Mouse (Mus musculus): ENCODE results near the gene Rbbp8nl. TPM values are rescaled to one million over a fixed set of nuclear protein-coding genes. Genes with fewer than 3 reads are reported as not detected.
A peak's percentile ranks its signal among the peaks of the same experiment; 100 is the strongest.

Rbbp8nl gene
- polyA plus RNA-seq, 1 experiment = not detected

DNA sequence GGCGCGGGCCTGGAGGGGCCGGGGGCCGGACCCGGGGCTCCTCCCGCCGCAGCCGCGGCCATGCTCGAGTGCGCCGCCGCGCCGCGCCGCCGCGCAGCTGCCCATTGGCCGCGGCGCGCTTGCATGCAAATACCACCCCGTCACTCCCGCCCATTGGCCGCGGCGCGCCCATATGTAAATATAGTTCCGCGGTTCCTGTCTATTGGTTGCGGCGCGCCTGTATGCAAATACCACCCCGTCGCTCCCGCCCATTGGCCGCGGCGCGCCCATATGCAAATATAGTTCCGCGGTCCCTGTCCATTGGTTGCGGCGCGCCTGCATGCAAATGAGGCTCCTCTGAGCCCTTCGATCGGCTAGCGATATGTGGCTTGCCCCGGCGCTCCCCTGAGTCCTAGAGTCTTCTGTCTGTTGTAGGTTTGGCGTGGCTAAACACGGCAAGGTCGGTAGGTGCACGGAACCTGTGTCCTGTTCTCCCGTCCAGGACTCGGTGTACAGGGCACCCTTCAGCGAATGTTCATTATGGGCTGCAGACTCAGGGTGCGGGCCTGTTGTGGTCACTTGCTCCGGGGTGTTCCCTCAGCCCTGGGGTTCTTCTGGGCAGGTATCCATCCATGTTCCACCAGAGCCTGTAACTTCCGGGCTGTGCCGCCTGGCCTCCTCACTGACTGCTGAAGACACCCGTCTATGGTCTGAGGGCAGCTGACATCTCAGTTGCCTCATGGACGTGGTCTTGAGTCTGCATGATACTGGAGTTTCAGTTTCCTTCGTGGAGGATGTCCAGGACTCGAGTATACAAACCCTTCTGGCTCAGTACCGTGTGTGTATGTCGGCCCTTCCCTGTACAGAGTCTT is 16.1 kb downstream of the Rbbp8nl start, which contains the start of gene Cables2:
Gene Cables2 (minus strand): TSS at position 103 of the 851 bp plus-strand sequence.
- H3K27ac ChIP-seq (ENCODE audit: control insufficient read depth, insufficient read depth, low read depth, low read length) = peak within 1 kb of the TSS; percentile 73
- no peaks in the 10 kb centered on the region for H3K36me3 ChIP-seq (ENCODE audit: control insufficient read depth, insufficient read depth, low read length)
- H3K4me3 ChIP-seq (ENCODE audit: control insufficient read depth, low read depth, low read length) = peak within 1 kb of the TSS; percentile 85
- peaks cover 9% of the 10 kb centered on the region for H3K4me1 ChIP-seq (ENCODE audit: control insufficient read depth, insufficient read depth, low read length)
- TF ChIP-seq POLR2A (IDR thresholded peaks at IDR 0.05; ENCODE audit: control insufficient read depth, low read depth, low read length) (peak; percentile 27; the same call in 1 of the 2 replicates), CTCF (IDR thresholded peaks at IDR 0.05; ENCODE audit: control insufficient read depth, insufficient read depth, insufficient replicate concordance, low read depth, low read length) (no peak)
- H3K27me3 ChIP-seq (ENCODE audit: control insufficient read depth, insufficient read depth, low read length) = no peaks in the 10 kb centered on the region

DNA sequence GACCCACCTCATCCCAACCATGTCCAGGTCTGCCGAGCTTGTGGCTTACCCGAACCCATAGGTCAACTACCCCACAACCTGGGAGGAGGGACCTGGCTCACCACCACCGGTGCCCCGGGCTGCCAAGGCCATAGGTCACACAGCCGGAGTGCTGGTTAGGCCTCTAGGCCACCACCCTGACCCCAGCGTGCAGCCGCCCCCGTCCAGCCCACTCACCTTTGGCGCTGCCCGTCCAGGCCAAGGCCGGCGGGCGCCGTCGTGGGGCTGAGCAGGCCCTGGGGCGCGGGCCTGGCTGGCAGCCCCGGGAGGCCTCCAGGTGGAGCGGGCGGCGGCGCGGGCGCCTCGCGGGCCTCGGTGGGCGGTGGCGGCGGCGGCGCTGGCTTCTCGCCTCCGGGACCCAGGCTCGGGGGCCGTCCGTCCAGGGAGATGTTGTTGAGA is 16.8 kb downstream of the Rbbp8nl start:
- TF ChIP-seq POLR2A (IDR thresholded peaks at IDR 0.05; ENCODE audit: control insufficient read depth, low read depth, low read length) = no peak
- no peak for TF ChIP-seq CTCF (IDR thresholded peaks at IDR 0.05; ENCODE audit: control insufficient read depth, insufficient read depth, insufficient replicate concordance, low read depth, low read length)
- H3K4me3 ChIP-seq (ENCODE audit: control insufficient read depth, low read depth, low read length) = peak overlapping the region; percentile 85
- H3K27me3 ChIP-seq (ENCODE audit: control insufficient read depth, insufficient read depth, low read length) = no peaks in the 10 kb centered on the region
- peaks cover 9% of the 10 kb centered on the region for H3K4me1 ChIP-seq (ENCODE audit: control insufficient read depth, insufficient read depth, low read length)
- peak overlapping the region; percentile 73 for H3K27ac ChIP-seq (ENCODE audit: control insufficient read depth, insufficient read depth, low read depth, low read length)
- no peaks in the 10 kb centered on the region for H3K36me3 ChIP-seq (ENCODE audit: control insufficient read depth, insufficient read depth, low read length)

DNA sequence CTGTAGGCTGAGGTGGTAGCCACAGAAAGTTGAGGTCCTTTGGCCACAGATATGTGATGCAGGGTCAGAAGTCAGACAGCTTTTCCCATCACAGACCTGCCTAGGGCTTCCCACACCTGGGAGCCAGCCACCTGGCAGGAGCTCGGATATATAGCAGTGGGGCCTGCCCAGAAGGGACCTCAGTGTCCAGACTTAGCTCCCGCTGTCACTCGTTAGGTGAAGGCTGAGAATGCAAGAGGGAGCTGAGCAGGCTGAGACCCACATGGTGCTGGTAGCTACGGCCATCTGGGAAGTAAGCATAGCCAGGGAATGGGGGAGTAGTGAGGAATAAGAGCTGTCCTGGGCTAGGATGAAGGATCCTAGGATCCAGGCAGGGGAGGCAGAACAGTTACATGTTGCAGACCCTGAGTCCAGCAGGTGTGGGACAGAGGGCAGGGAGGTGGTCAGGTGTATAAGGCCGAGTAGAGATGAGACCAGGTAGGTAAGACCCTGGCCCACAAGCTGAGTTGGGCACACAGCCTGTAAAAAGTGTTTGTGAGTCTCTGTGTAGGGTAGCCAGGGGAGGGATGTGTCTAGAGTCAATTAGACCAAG is 17.8 kb downstream of the Rbbp8nl start:
- Histone ChIP-seq H3K27me3 (ENCODE audit: control insufficient read depth, insufficient read depth, low read length) (no peaks in the 10 kb centered on the region), H3K4me3 (ENCODE audit: control insufficient read depth, low read depth, low read length) (no peak overlapping the region), H3K36me3 (ENCODE audit: control insufficient read depth, insufficient read depth, low read length) (no peaks in the 10 kb centered on the region), H3K27ac (ENCODE audit: control insufficient read depth, insufficient read depth, low read depth, low read length) (no peak overlapping the region), H3K4me1 (ENCODE audit: control insufficient read depth, insufficient read depth, low read length) (peaks cover 9% of the 10 kb centered on the region)
- TF ChIP-seq POLR2A (IDR thresholded peaks at IDR 0.05; ENCODE audit: control insufficient read depth, low read depth, low read length) = no peak
- TF ChIP-seq CTCF (IDR thresholded peaks at IDR 0.05; ENCODE audit: control insufficient read depth, insufficient read depth, insufficient replicate concordance, low read depth, low read length) = no peak

DNA sequence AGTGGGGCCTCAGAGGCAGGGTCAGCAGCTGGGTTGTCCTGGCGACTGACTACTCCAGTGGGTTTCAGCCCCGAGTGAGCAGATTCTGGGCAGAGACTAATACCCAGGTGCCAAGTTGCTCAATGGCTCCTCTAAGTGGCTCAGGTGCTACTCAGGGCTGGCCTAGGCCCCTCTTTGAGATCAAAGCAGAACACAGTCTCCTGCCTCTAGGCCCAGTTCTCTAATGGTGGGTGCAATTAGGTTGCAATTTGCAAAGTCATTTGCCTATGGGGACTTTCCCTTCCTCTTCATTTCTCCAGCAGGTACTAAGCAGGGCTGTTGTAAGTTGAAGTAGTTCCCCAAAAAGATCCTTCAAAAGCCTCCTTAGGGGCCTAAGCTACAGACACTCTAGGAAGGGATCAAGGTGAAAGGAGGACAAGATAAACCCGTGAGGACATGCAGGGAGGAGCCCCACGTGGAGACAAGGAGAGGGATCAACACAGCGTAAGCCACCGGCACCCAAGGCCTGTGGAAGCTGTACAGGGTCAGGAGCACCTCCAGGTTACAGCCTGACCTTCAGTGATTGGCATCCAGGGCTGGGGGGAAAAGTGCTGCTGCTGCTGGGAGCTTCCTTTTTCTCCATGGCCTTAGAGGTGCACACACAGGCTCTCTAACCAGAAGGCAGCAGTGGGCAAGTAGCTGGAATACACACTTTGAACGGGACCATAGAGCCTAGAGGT is 19.0 kb downstream of the Rbbp8nl start:
- Histone ChIP-seq H3K27ac (ENCODE audit: control insufficient read depth, insufficient read depth, low read depth, low read length) (no peak overlapping the region), H3K36me3 (ENCODE audit: control insufficient read depth, insufficient read depth, low read length) (no peaks in the 10 kb centered on the region), H3K4me1 (ENCODE audit: control insufficient read depth, insufficient read depth, low read length) (peaks cover 9% of the 10 kb centered on the region), H3K4me3 (ENCODE audit: control insufficient read depth, low read depth, low read length) (no peak overlapping the region), H3K27me3 (ENCODE audit: control insufficient read depth, insufficient read depth, low read length) (no peaks in the 10 kb centered on the region)
- TF ChIP-seq POLR2A (IDR thresholded peaks at IDR 0.05; ENCODE audit: control insufficient read depth, low read depth, low read length) (no peak), CTCF (IDR thresholded peaks at IDR 0.05; ENCODE audit: control insufficient read depth, insufficient read depth, insufficient replicate concordance, low read depth, low read length) (no peak)

DNA sequence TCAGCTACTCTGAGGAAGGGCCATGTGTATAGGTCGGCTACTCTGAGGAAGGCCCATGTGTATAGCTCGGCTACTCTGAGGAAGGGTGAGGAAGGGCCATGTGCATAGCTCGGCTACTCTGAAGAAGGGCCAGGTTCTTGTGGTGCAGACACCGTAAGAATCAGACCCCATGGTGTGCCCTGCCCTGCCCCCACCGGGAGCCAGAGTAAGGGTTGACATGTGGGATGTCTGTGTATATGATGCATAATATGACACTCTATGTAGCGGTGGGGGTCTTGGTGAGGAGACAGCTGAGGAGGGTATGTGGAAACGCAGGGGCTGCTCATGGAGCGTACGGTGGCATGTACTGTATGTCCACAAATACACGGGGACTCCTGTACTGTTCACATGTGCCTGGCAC is 20.4 kb downstream of the Rbbp8nl start:
- no peak overlapping the region for H3K27ac ChIP-seq (ENCODE audit: control insufficient read depth, insufficient read depth, low read depth, low read length)
- no peaks in the 10 kb centered on the region for H3K27me3 ChIP-seq (ENCODE audit: control insufficient read depth, insufficient read depth, low read length)
- H3K4me3 ChIP-seq (ENCODE audit: control insufficient read depth, low read depth, low read length) = no peak overlapping the region
- H3K4me1 ChIP-seq (ENCODE audit: control insufficient read depth, insufficient read depth, low read length) = peaks cover 9% of the 10 kb centered on the region
- no peak for TF ChIP-seq CTCF (IDR thresholded peaks at IDR 0.05; ENCODE audit: control insufficient read depth, insufficient read depth, insufficient replicate concordance, low read depth, low read length)
- TF ChIP-seq POLR2A (IDR thresholded peaks at IDR 0.05; ENCODE audit: control insufficient read depth, low read depth, low read length) = no peak
- no peaks in the 10 kb centered on the region for H3K36me3 ChIP-seq (ENCODE audit: control insufficient read depth, insufficient read depth, low read length)

GRCm38 (mm10) chr2:180267955-180268354 is 21.7 kb downstream of the Rbbp8nl start:
- Histone ChIP-seq H3K4me1 (ENCODE audit: control insufficient read depth, insufficient read depth, low read length) (peaks cover 6% of the 10 kb centered on the region), H3K36me3 (ENCODE audit: control insufficient read depth, insufficient read depth, low read length) (no peaks in the 10 kb centered on the region; the same call in 1 of the 2 replicates), H3K27ac (ENCODE audit: control insufficient read depth, insufficient read depth, low read depth, low read length) (no peak overlapping the region), H3K4me3 (ENCODE audit: control insufficient read depth, low read depth, low read length) (no peak overlapping the region), H3K27me3 (ENCODE audit: control insufficient read depth, insufficient read depth, low read length) (no peaks in the 10 kb centered on the region)
- no peak for TF ChIP-seq CTCF (IDR thresholded peaks at IDR 0.05; ENCODE audit: control insufficient read depth, insufficient read depth, insufficient replicate concordance, low read depth, low read length)
- TF ChIP-seq POLR2A (IDR thresholded peaks at IDR 0.05; ENCODE audit: control insufficient read depth, low read depth, low read length) = no peak

DNA sequence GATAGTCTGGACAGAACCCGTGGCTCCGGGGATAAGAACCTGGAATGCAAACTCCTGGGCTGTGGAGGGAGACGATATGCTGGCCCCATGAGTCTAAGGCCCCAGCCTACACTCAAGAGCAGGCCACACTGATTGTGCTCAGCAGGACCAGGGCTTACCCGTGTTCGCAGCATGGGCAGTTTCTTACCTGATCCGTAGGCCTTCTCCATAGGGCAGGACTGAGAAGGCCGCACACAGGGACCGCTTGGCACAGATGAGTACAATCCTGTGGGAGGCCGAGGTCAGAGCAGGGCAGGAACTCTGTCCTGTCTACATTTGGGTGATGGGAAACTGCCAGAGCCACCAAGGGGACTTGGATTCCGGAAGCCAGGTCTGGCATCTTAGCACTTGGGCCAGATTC is 26.8 kb downstream of the Rbbp8nl start:
- no peaks in the 10 kb centered on the region for H3K27me3 ChIP-seq (ENCODE audit: control insufficient read depth, insufficient read depth, low read length)
- H3K36me3 ChIP-seq (ENCODE audit: control insufficient read depth, insufficient read depth, low read length) = no peaks in the 10 kb centered on the region; the same call in none of the 2 replicates
- no peak overlapping the region for H3K4me3 ChIP-seq (ENCODE audit: control insufficient read depth, low read depth, low read length)
- TF ChIP-seq POLR2A (IDR thresholded peaks at IDR 0.05; ENCODE audit: control insufficient read depth, low read depth, low read length) (no peak), CTCF (IDR thresholded peaks at IDR 0.05; ENCODE audit: control insufficient read depth, insufficient read depth, insufficient replicate concordance, low read depth, low read length) (no peak)
- H3K4me1 ChIP-seq (ENCODE audit: control insufficient read depth, insufficient read depth, low read length) = peaks cover 1% of the 10 kb centered on the region; the same call in 1 of the 2 replicates
- H3K27ac ChIP-seq (ENCODE audit: control insufficient read depth, insufficient read depth, low read depth, low read length) = peak overlapping the region; percentile 50; the same call in 1 of the 2 replicates
